Mouse (Mus musculus) ES-CJ7 (cell line): Measurements from ENCODE around the gene Gpr137.

Source experiments
- DNase-seq: peaks from one replicate; pipeline ENCODE4 v3.0.0; 2011; ENCODE audit warnings: low read depth, low spot score

The Gpr137 gene

GRCm38 (mm10) chr19:6941372-6942248, 670 bp downstream of the Gpr137 start, which contains the start of gene Bad:
Gene Bad (plus strand): TSS chr19:6941861.
- peak; percentile 86 for DNase-seq

GRCm38 (mm10) chr19:6940396-6941351, 1.6 kb downstream of the Gpr137 start:
- DNase-seq: no peak

GRCm38 (mm10) chr19:6939106-6940002, 2.9 kb downstream of the Gpr137 start:
- DNase-seq: no peak

GRCm38 (mm10) chr19:6937541-6938465, 4.5 kb downstream of the Gpr137 start:
- no peak for DNase-seq

GRCm38 (mm10) chr19:6936299-6936698, 6.0 kb downstream of the Gpr137 start:
- DNase-seq: peak; percentile 65

GRCm38 (mm10) chr19:6934195-6934977, 7.9 kb downstream of the Gpr137 start, which contains the start of gene Kcnk4:
Gene Kcnk4 (minus strand): TSS chr19:6934515.
- DNase-seq: no peak

GRCm38 (mm10) chr19:6933436-6934194, 8.7 kb downstream of the Gpr137 start:
- no peak for DNase-seq

GRCm38 (mm10) chr19:6933102-6933435, 9.2 kb downstream of the Gpr137 start:
- DNase-seq: no peak

GRCm38 (mm10) chr19:6932018-6932417, 10.3 kb downstream of the Gpr137 start:
- no peak for DNase-seq

- no peak for DNase-seq
These were observed 11.3 kb downstream of the Gpr137 start for GRCm38 (mm10) chr19:6931002-6931401.

- no peak for DNase-seq
These were observed 14.2 kb downstream of the Gpr137 start for GRCm38 (mm10) chr19:6928080-6928479.

GRCm38 (mm10) chr19:6926559-6927255, 15.6 kb downstream of the Gpr137 start:
- no peak for DNase-seq

GRCm38 (mm10) chr19:6925611-6926329, 16.5 kb downstream of the Gpr137 start:
- no peak for DNase-seq

GRCm38 (mm10) chr19:6925307-6925573, 17.0 kb downstream of the Gpr137 start, which contains the start of gene Catsperz:
Gene Catsperz (minus strand): TSS chr19:6925380.
- no peak for DNase-seq

- peak; percentile 84 for DNase-seq
These were observed 17.6 kb downstream of the Gpr137 start for GRCm38 (mm10) chr19:6924461-6925306.

- DNase-seq: no peak
These were observed 19.2 kb downstream of the Gpr137 start for GRCm38 (mm10) chr19:6922901-6923735.
